Mouse (Mus musculus): ENCODE data around the gene Akap4. TPM values are rescaled to one million over a fixed set of nuclear protein-coding genes. Genes with fewer than 3 reads are reported as not detected.

The Akap4 gene
- polyA plus RNA-seq, 1 experiment from 2014 or later = not detected

GRCm38 (mm10) chrX:7102280-7102679 is 35.0 kb downstream of the Akap4 start:
- ATAC-seq (ENCODE audit: insufficient number of reproducible peaks, insufficient read depth, low FRiP score, low read depth) = no peak
- Histone ChIP-seq H3K27ac (ENCODE audit: low read length) (no peak overlapping the region), H3K4me3 (ENCODE audit: low read depth, low read length) (no peak overlapping the region), H3K36me3 (ENCODE audit: control insufficient read depth, insufficient read depth, low read length) (no peaks in the 10 kb centered on the region), H3K9ac (replicated peaks; ENCODE audit: low read depth, low read length) (no peak overlapping the region), H3K27me3 (ENCODE audit: control insufficient read depth, insufficient read depth, low read length) (no peaks in the 10 kb centered on the region), H3K4me1 (ENCODE audit: control insufficient read depth, insufficient read depth, low read length) (no peaks in the 10 kb centered on the region), H3K4me2 (replicated peaks; ENCODE audit: low read depth, low read length) (no peak overlapping the region), H3K9me3 (ENCODE audit: control insufficient read depth, low read depth, low read length) (no peaks in the 10 kb centered on the region)

- Histone ChIP-seq H3K9me3 (ENCODE audit: control insufficient read depth, low read depth, low read length) (no peaks in the 10 kb centered on the region), H3K4me2 (replicated peaks; ENCODE audit: low read depth, low read length) (no peak overlapping the region)
Measured at GRCm38 (mm10) chrX:7114885-7115284, 47.6 kb downstream of the Akap4 start.

GRCm38 (mm10) chrX:7121618-7122280 is 54.4 kb downstream of the Akap4 start:
- Histone ChIP-seq H3K27me3 (ENCODE audit: control insufficient read depth, insufficient read depth, low read length) (no peaks in the 10 kb centered on the region), H3K4me2 (replicated peaks; ENCODE audit: low read depth, low read length) (no peak overlapping the region), H3K9me3 (ENCODE audit: control insufficient read depth, low read depth, low read length) (no peaks in the 10 kb centered on the region), H3K36me3 (ENCODE audit: control insufficient read depth, insufficient read depth, low read length) (no peaks in the 10 kb centered on the region), H3K4me3 (ENCODE audit: low read depth, low read length) (no peak overlapping the region), H3K4me1 (ENCODE audit: control insufficient read depth, insufficient read depth, low read length) (no peaks in the 10 kb centered on the region), H3K27ac (ENCODE audit: low read length) (no peak overlapping the region), H3K9ac (replicated peaks; ENCODE audit: low read depth, low read length) (no peak overlapping the region)
- no peak for ATAC-seq (ENCODE audit: insufficient number of reproducible peaks, insufficient read depth, low FRiP score, low read depth)
- WGBS = 60% methylated on average over 4 of the region's 4 CpGs

More at GRCm38 (mm10) chrX:7114885-7115284, 47.6 kb downstream of the Akap4 start:
- no peak overlapping the region for H3K27ac ChIP-seq (ENCODE audit: low read length)
- no peaks in the 10 kb centered on the region for H3K4me1 ChIP-seq (ENCODE audit: control insufficient read depth, insufficient read depth, low read length)
- no peaks in the 10 kb centered on the region for H3K27me3 ChIP-seq (ENCODE audit: control insufficient read depth, insufficient read depth, low read length)
- ATAC-seq (ENCODE audit: insufficient number of reproducible peaks, insufficient read depth, low FRiP score, low read depth) = no peak
- 83% methylated on average over 3 of the region's 3 CpGs for whole genome bisulfite sequencing
- no peak overlapping the region for H3K4me3 ChIP-seq (ENCODE audit: low read depth, low read length)
- H3K9ac ChIP-seq (replicated peaks; ENCODE audit: low read depth, low read length) = no peak overlapping the region
- no peaks in the 10 kb centered on the region for H3K36me3 ChIP-seq (ENCODE audit: control insufficient read depth, insufficient read depth, low read length)

Other genes with a start within 250 kb of the Akap4 start
- not detected in 2 replicates for gene Ccnb3, start 25.9 kb upstream of the Akap4 start, polyA plus RNA-seq (2014; fragmentation: Nextera tagmentation; extraction: Ambion mirVana)

Data from stomach, embryonic 14.5 days (tissue).